Mouse (Mus musculus) bone marrow macrophage, adult 2 months (primary cell): Measurements from ENCODE around the gene Smtnl1. TPM values are rescaled to one million over a fixed set of nuclear protein-coding genes. Genes with fewer than 3 reads are reported as not detected.

Experiments used
- H3K27ac ChIP-seq: 2 replicates; pipeline ENCODE4 v1.5.1; 2012; ENCODE audit warnings: low read depth, low read length; ENCODE audit not compliant: insufficient read depth
- H3K4me1 ChIP-seq: 2 replicates; pipeline ENCODE4 v1.6.1; 2012; ENCODE audit warnings: low read length; ENCODE audit not compliant: control insufficient read depth, insufficient read depth
- H3K4me3 ChIP-seq: 2 replicates; pipeline ENCODE4 v1.5.1; 2012; ENCODE audit warnings: mild to moderate bottlenecking, low read length, moderate library complexity; ENCODE audit not compliant: insufficient read depth
- CTCF ChIP-seq: IDR thresholded peaks from 2 replicates; pipeline ENCODE4 v1.5.1; 2012; ENCODE audit warnings: low read depth, mild to moderate bottlenecking, low read length, moderate library complexity
- POLR2A ChIP-seq: IDR thresholded peaks from 2 replicates; pipeline ENCODE4 v1.6.1; 2012; ENCODE audit warnings: mild to moderate bottlenecking, low read depth, low read length, borderline replicate concordance
- polyA plus RNA-seq: library from polyadenylated mRNA; stranded (reverse); fragments of >200 nt; gene quantifications from 2 replicates; pipeline ENCODE4 v1.2.4, GENCODE M21; 2012; ENCODE audit not compliant: missing spikeins, insufficient read depth, insufficient read length

The Smtnl1 gene
- polyA plus RNA-seq, 1 experiment: not detected

DNA sequence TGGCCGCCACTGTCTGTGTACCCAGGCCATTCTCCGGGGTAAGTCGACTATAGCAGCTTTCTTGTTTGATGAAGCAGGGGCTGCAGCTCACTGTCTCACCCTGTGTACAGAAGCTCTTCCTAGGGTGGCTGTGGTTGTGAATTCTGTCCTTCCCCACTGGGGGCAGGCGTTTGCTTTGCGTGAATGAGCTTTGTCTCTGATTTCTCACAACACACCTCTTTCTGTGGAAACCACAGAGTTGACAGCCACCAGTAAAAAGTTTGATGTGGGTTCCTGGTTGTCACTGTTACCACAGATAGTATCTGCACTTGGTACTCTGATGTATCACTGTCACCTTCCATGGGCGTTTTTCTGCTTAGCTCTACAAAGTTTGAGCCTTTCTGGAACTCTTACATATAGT lies 43.2 kb downstream of the Smtnl1 start:
- no peak for TF ChIP-seq POLR2A
- TF ChIP-seq CTCF: no peak
- H3K4me3 ChIP-seq: no peak overlapping the region
- no peak overlapping the region for H3K27ac ChIP-seq
- peaks cover 13% of the 10 kb centered on the region for H3K4me1 ChIP-seq

DNA sequence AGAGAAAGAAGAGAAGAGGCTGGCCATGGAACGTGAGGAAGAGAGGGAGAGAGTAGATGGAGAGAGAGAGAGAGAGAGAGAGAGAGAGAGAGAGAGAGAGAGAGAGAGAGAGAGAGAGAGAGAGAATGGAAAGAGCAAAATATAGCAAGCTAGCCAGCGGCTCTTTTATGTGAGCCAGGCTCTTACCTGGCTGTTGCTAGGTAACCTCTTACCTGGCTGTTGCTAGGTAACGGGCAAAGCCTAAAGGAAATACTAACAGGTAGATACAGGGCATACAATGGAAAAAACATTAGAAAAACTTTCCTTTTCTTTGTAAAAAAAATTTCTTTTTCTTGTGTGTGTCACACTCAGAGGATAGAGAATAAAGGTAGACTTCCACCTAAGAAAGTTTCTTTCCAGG lies 44.7 kb downstream of the Smtnl1 start:
- peaks cover 2% of the 10 kb centered on the region for H3K4me1 ChIP-seq
- TF ChIP-seq POLR2A (no peak), CTCF (no peak)
- H3K4me3 ChIP-seq: no peak overlapping the region
- no peak overlapping the region for H3K27ac ChIP-seq

DNA sequence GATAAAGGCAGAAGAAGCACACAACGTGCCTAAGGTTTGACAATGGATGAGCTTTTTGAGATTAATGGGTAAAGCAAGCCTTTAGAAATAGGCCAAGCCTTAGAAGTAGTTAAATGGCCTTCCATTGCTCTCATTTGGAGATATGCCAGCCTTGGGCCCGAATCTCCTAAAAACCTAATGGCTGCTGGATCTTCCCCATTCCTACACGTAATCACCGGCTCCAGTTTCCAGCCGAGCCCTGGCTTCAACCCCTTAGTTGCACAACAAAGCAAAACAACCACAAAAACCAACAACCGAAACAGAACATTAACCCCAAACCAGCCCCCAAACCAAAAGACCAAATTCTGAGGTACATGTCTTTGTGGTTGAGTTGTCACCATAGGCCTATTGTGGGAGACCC lies 46.8 kb downstream of the Smtnl1 start:
- H3K4me3 ChIP-seq: no peak overlapping the region
- TF ChIP-seq POLR2A: no peak
- no peak for TF ChIP-seq CTCF
- H3K4me1 ChIP-seq: no peaks in the 10 kb centered on the region
- H3K27ac ChIP-seq: no peak overlapping the region

DNA sequence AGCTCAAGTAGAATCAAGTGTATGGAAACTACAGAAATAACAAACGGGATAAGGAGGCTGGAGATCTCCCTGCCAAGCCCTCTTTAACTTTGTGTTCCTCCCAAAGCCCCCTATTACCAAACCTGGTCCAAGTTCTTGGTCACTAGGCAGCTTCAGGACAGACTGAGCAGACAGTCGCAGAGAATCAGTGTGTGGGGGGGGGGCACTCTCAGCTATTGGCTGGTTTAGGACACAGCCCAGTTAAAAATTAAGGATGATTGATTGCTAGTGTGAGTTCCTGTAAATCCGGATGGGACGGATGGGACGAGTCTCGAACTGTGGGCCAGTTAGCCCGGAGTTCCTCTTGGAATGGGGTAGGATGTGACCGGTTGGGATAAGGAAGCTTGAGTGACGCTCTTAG lies 47.2 kb downstream of the Smtnl1 start, which contains the start of gene Serping1:
Serping1 (minus strand) TSS at position 204 of the 400 bp plus-strand sequence.
- TF ChIP-seq POLR2A (no peak), CTCF (no peak)
- H3K4me3 ChIP-seq: no peak within 1 kb of the TSS
- H3K4me1 ChIP-seq: no peaks in the 10 kb centered on the region
- H3K27ac ChIP-seq: no peak within 1 kb of the TSS

DNA sequence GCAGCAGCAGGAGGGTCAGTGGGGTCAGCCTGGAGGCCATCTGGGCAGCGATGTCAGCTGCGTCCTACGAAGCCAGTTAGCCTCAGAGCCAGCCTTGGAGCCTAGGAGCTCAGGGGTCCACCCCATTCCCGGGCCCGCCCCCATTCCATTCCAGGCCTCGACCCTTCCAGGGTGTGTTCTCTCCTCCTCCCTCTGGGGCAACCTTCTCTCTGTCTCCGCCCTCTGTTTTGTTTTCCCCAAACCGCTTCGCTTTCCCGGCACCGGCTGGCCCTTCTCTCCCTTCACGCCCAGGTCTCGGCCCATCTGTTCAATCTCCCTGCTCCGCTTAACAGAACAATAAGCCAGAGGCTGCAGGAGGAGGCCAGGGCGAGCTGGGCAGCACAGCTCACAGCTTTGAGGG lies 47.7 kb downstream of the Smtnl1 start:
- H3K4me1 ChIP-seq: peaks cover 3% of the 10 kb centered on the region; the same call in 1 of the 2 replicates
- H3K27ac ChIP-seq: no peak overlapping the region
- no peak for TF ChIP-seq POLR2A
- TF ChIP-seq CTCF: no peak
- H3K4me3 ChIP-seq: no peak overlapping the region

DNA sequence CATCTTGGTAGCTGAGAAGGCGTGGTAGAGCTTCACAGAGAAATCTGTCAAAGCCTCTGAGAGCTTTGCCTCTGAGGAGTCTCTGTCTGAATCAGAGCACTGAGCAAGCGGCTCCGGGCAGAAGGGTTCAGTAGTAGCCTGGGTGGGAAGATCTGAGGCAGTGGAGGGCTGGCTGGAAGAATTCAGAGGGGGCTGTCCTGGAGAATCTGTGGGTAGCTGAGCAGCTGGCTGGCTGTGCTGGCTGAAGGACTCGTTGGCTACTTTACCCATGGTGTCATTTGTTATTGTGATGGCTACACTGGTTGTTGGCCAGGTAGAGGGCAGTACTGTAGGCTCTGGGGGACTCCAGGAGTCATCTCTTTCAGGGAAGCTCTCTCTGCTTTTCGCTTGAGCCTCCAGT lies 49.3 kb downstream of the Smtnl1 start:
- TF ChIP-seq POLR2A (no peak), CTCF (no peak)
- no peak overlapping the region for H3K4me3 ChIP-seq
- no peak overlapping the region for H3K27ac ChIP-seq
- peaks cover 3% of the 10 kb centered on the region; the same call in 1 of the 2 replicates for H3K4me1 ChIP-seq

DNA sequence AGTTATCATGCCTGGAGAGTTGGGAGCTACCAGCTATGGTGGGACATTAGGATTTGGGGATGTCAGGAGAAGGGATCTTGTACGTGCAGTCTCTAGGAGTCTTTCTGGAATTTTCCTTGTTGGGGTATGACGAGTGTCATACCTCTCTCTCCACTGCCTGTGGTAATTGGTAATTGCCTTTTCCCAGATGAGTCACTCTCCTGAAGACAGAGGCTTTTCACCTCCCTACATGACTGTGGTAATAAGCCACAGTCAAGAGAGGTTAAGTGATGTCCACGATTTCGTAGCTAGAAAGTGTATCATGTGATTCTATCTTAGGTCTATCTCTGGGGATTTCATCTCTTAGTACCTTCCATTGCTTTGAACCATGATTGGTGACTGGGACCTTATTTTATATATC lies 50.0 kb downstream of the Smtnl1 start:
- Histone ChIP-seq H3K27ac (no peak overlapping the region), H3K4me1 (peaks cover 3% of the 10 kb centered on the region; the same call in 1 of the 2 replicates)

DNA sequence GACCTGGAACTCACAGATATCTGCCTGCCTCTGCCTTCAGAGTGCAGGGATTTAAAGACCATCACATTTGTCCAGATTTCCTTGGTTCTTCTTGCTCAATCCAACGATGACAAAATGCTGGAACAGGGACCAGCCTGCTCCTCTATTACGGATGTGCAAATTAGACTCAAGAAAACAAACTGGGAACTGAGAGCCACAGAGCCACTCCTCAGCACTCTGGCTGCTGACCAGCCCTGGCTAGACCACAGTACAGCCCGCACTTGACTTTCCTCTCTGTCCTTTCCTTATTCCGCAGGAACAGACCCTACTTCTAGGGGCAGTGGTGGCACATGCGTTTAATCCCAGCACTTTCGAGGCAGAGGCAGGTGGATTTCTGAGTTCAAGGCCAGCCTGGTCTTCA lies 52.0 kb downstream of the Smtnl1 start:
- no peak overlapping the region for H3K27ac ChIP-seq
- H3K4me1 ChIP-seq: peaks cover 3% of the 10 kb centered on the region; the same call in 1 of the 2 replicates
- TF ChIP-seq CTCF: no peak
- TF ChIP-seq POLR2A: no peak
- H3K4me3 ChIP-seq: no peak overlapping the region

More for the DNA sequence above, 50.0 kb downstream of the Smtnl1 start:
- TF ChIP-seq CTCF (no peak), POLR2A (no peak)
- H3K4me3 ChIP-seq: no peak overlapping the region

DNA sequence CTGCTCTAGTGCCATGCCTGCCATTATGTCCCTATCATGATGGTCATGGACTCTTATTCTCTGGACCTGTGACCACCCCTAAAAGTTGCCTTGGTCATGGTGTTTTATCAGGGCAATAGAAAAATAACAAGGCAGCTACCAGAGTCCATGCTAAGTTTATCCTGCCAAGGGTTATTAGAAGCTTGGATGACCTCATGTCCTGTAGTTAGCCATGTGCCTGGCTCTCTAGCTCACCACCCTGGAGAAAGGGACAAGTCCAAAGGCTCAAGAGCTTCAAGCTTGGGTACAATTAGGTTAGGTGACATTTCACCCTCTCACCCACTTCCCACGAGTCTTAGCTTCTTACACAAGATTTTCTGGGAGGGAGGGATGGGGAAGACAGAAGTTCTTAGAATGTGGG lies 59.6 kb downstream of the Smtnl1 start:
- Histone ChIP-seq H3K4me3 (no peak overlapping the region), H3K27ac (no peak overlapping the region), H3K4me1 (no peaks in the 10 kb centered on the region)
- TF ChIP-seq CTCF (no peak), POLR2A (no peak)

DNA sequence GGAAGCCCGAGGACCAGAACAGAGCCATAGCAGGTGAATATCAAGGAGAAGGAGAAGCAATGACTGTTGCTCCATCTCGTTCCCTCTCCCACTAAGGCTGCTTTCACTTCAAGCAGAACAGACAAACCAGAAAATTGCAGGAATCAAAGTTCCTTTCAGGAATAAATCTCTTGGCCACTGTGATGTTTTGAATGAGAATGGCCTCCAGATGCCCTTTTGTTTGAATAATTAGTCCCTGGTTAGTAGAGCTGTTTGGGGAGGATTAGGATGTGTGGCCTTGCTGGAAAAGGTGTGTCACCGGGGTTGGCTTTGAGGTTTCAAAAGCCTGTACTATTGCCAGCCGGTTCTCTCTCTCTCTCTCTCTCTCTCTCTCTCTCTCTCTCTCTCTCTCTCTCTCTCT lies 60.2 kb downstream of the Smtnl1 start:
- TF ChIP-seq POLR2A (no peak), CTCF (no peak)
- H3K27ac ChIP-seq: no peak overlapping the region
- H3K4me3 ChIP-seq: no peak overlapping the region
- no peaks in the 10 kb centered on the region for H3K4me1 ChIP-seq

DNA sequence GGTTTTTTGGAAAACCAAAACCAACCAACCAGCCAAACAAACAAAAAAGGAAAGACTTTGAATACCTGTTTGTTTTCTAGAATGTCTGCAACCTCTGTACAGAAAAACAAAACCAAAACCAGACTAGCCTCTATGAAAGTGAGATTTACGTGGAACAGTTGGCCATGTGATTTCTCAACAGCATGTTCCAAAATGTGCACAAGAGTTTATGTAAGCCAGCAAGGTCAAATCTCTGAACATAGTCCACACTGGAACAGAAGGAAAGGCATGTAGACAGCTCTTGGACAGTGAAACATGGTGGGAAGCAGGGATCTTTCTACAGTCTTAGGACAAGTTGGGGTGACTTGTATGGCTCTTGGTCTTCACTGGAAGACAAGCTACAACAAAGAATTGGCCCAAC lies 60.6 kb downstream of the Smtnl1 start:
- H3K4me3 ChIP-seq: no peak overlapping the region
- TF ChIP-seq CTCF (no peak), POLR2A (no peak)
- H3K4me1 ChIP-seq: no peaks in the 10 kb centered on the region
- no peak overlapping the region for H3K27ac ChIP-seq
